Mouse (Mus musculus) bone marrow, adult 2 months (tissue): ENCODE measurements around the gene Wfdc10.

Experiments
- CTCF ChIP-seq: fragments of 200-500 bp; IDR thresholded peaks from 2 replicates; pipeline ENCODE4 v1.5.1; 2011; ENCODE audit warnings: low read length, control low read depth; ENCODE audit not compliant: control insufficient read depth, insufficient read depth
- POLR2A ChIP-seq: fragments of 200-500 bp; IDR thresholded peaks from 2 replicates; pipeline ENCODE4 v1.6.1; 2011; ENCODE audit warnings: low read depth, mild to moderate bottlenecking, control low read depth, low read length, borderline replicate concordance; ENCODE audit not compliant: control insufficient read depth

DNA sequence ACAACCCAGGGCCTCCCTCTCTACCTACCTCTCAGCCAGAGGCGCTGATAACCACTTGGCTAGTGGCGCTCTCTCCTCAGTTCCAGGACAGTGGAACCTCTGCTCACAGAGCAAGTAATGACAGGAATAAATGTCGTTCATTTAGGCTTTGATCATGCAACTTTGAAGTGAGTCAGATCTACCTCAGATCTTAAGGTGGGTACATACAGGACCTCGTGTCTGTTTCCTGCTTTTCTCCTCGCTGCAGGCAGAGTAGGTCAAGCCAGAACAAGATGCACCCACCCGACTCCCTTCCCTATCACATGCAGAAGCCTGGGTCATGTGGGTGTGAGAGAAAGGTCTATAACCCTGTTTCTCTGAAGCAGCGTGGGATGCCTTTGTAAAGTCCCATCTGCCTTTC lies 18.1 kb downstream of the Wfdc10 start, which contains the start of gene Wfdc11:
- no peak for TF ChIP-seq POLR2A
- no peak for TF ChIP-seq CTCF
